In genomic region chr3:108087329-108087728, GRCm38 (mm10) we compare ENCODE assay signal across 12 mouse cellular contexts. TPM values are rescaled to one million over a fixed set of nuclear protein-coding genes. Genes with fewer than 3 reads are reported as not detected.
DNase-seq lines count a peak whose midpoint lies in the region; ATAC-seq and TF ChIP-seq lines count a peak whose summit lies in the region.
"Had no signal": no experiment of that assay in that cellular context is flagged by ENCODE, and none has a peak within 500 bp of the region (broad histone marks: within the 10 kb centered on the region; RNA-seq: fewer than 3 reads in every experiment).

No protein-coding gene starts in this region.

- TF ChIP-seq POLR2A in cerebellum, adult 2 months (IDR thresholded peaks at IDR 0.05; ENCODE audit: borderline replicate concordance, insufficient read depth, low read length): no peak

- no peaks in the 10 kb centered on the region for H3K27me3 ChIP-seq in cerebellum, adult 2 months (ENCODE audit: control insufficient read depth, insufficient read depth, low read length)
- no peaks in the 10 kb centered on the region for H3K27me3 ChIP-seq in kidney, embryonic 15.5 days
- H3K27me3 ChIP-seq in embryonic facial prominence, embryonic 13.5 days: no peaks in the 10 kb centered on the region
- H3K27me3 ChIP-seq in liver, postnatal 0 days (ENCODE audit: insufficient read depth, low read length): no peaks in the 10 kb centered on the region

- no peak overlapping the region for H3K4me3 ChIP-seq in cerebellum, adult 2 months (replicated peaks; ENCODE audit: insufficient read depth, low read depth, low read length)
- 0 out of 2 replicates have a peak overlapping the region, but pooled peaks have one; percentile 60 for H3K4me3 ChIP-seq in kidney, embryonic 15.5 days (replicated peaks)
- no peak overlapping the region for H3K4me3 ChIP-seq in embryonic facial prominence, embryonic 13.5 days
- 0 out of 2 replicates have a peak overlapping the region, but pooled peaks have one; percentile 1 for H3K4me3 ChIP-seq in liver, postnatal 0 days (ENCODE audit: low read depth, low read length)

- peaks cover 3% of the 10 kb centered on the region; the same call in 1 of the 2 replicates for H3K36me3 ChIP-seq in kidney, embryonic 15.5 days
- H3K36me3 ChIP-seq in embryonic facial prominence, embryonic 13.5 days: no peaks in the 10 kb centered on the region
- H3K36me3 ChIP-seq in liver, postnatal 0 days (replicated peaks; ENCODE audit: insufficient read depth, low read length): 0 out of 2 replicates have a peak, but pooled peaks cover 2% of the 10 kb centered on the region

- no peak for ATAC-seq in kidney, embryonic 15.5 days (replicated peaks; ENCODE audit: low FRiP score)
- no peak for ATAC-seq in embryonic facial prominence, embryonic 13.5 days (ENCODE audit: insufficient number of reproducible peaks, insufficient read depth, low FRiP score, low TSS enrichment, low read depth)
- no peak for ATAC-seq in liver, postnatal 0 days
- ATAC-seq: hindbrain, postnatal 0 days had no signal

- peak; percentile 11 for DNase-seq in cerebellum, adult 11-12 months
- no peak for DNase-seq in cerebellum, adult 2 months
- no peak for DNase-seq in kidney, postnatal 4 days
- no peak for DNase-seq in liver, postnatal 0 days
- no peak for DNase-seq in ovary, postnatal 36 days (ENCODE audit: low spot score)
- no peak for DNase-seq in yolk sac, embryonic 10.5 days (ENCODE audit: low spot score)
- DNase-seq: layer of hippocampus, adult 9-11 months; lung, postnatal 10 days; right cerebral cortex, postnatal 4 days had no signal

- H3K27ac ChIP-seq in cerebellum, adult 2 months (ENCODE audit: insufficient read depth, low read length): no peak overlapping the region
- H3K27ac ChIP-seq in kidney, embryonic 15.5 days: peak overlapping the region; percentile 97; the same call in 1 of the 2 replicates
- H3K27ac ChIP-seq in embryonic facial prominence, embryonic 13.5 days: no peak overlapping the region
- peak overlapping the region; percentile 93; the same call in 1 of the 2 replicates for H3K27ac ChIP-seq in liver, postnatal 0 days (ENCODE audit: low read depth)
- H3K27ac ChIP-seq: hindbrain, postnatal 0 days had no signal

- H3K9me3 ChIP-seq in kidney, embryonic 15.5 days (replicated peaks): no peaks in the 10 kb centered on the region
- no peaks in the 10 kb centered on the region for H3K9me3 ChIP-seq in embryonic facial prominence, embryonic 13.5 days
- H3K9me3 ChIP-seq in liver, postnatal 0 days (ENCODE audit: low read length): no peaks in the 10 kb centered on the region

- peak overlapping the region; percentile 86; the same call in 1 of the 2 replicates for H3K4me2 ChIP-seq in kidney, embryonic 15.5 days
- peak overlapping the region; percentile 100; the same call in 1 of the 2 replicates for H3K4me2 ChIP-seq in embryonic facial prominence, embryonic 13.5 days
- peak overlapping the region; percentile 94 for H3K4me2 ChIP-seq in liver, postnatal 0 days (ENCODE audit: low read depth, low read length)

- H3K4me1 ChIP-seq in cerebellum, adult 2 months (ENCODE audit: control insufficient read depth, insufficient read depth, low read length): peaks cover 17% of the 10 kb centered on the region
- H3K4me1 ChIP-seq in kidney, embryonic 15.5 days: peaks cover 50% of the 10 kb centered on the region
- H3K4me1 ChIP-seq in embryonic facial prominence, embryonic 13.5 days: peaks cover 62% of the 10 kb centered on the region
- peaks cover 39% of the 10 kb centered on the region for H3K4me1 ChIP-seq in liver, postnatal 0 days (ENCODE audit: insufficient read depth)

- no peak for TF ChIP-seq CTCF in cerebellum, adult 2 months (IDR thresholded peaks at IDR 0.05; ENCODE audit: borderline replicate concordance, insufficient read depth, low read depth, low read length)
- TF ChIP-seq CTCF in liver, postnatal 0 days (IDR thresholded peaks at IDR 0.05; ENCODE audit: low read depth): no peak

- no peak overlapping the region for H3K9ac ChIP-seq in kidney, embryonic 15.5 days
- H3K9ac ChIP-seq in embryonic facial prominence, embryonic 13.5 days: no peak overlapping the region
- H3K9ac ChIP-seq in liver, postnatal 0 days (replicated peaks): peak overlapping the region; percentile 47

- WGBS in cerebellum, adult 2 months: 82% methylated on average over 3 of the region's 3 CpGs
- WGBS in kidney, embryonic 15.5 days: 80% methylated on average over 3 of the region's 3 CpGs
- 84% methylated on average over 3 of the region's 3 CpGs for WGBS in embryonic facial prominence, embryonic 13.5 days
- 58% methylated on average over 3 of the region's 3 CpGs for WGBS in liver, postnatal 0 days (ENCODE audit: insufficient replicate concordance)

- TF ChIP-seq EP300 in liver, postnatal 0 days (IDR thresholded peaks at IDR 0.05; ENCODE audit: low read depth): no peak

RNA-seq across cellular contexts. Expression of gene Ampd2, which starts 0.9 kb away (rescaled TPM):
- polyA plus RNA-seq in cerebellum, adult 2 months (2012; rRNA removed): 135 and 140 TPM in 2 replicates
- 59.3 and 66.2 TPM in 2 replicates for polyA plus RNA-seq in kidney, embryonic 15.5 days (2015; fragmentation: Nextera tagmentation; extraction: Ambion mirVana)
- 38.4 and 44.5 TPM in 2 replicates for polyA plus RNA-seq in embryonic facial prominence, embryonic 13.5 days (2015; fragmentation: Nextera tagmentation; extraction: Ambion mirVana)
- polyA plus RNA-seq in liver, postnatal 0 days (2015; fragmentation: Nextera tagmentation; extraction: Ambion mirVana): 17.3 and 23.0 TPM in 2 replicates

RNA-seq across cellular contexts. Expression of gene Gnat2, which starts 5.3 kb away (rescaled TPM):
- polyA plus RNA-seq in cerebellum, adult 2 months (2012; rRNA removed): 0.11 and 0.47 TPM in 2 replicates
- polyA plus RNA-seq in kidney, embryonic 15.5 days (2015; fragmentation: Nextera tagmentation; extraction: Ambion mirVana): 0.68 and 1.9 TPM in 2 replicates
- 0.83 and 0.85 TPM in 2 replicates for polyA plus RNA-seq in embryonic facial prominence, embryonic 13.5 days (2015; fragmentation: Nextera tagmentation; extraction: Ambion mirVana)
- 1.6 and 1.7 TPM in 2 replicates for polyA plus RNA-seq in liver, postnatal 0 days (2015; fragmentation: Nextera tagmentation; extraction: Ambion mirVana)

RNA-seq across cellular contexts. Expression of gene Gstm4, which starts 42.6 kb away (rescaled TPM):
- 11.3 and 11.8 TPM in 2 replicates for polyA plus RNA-seq in cerebellum, adult 2 months (2012; rRNA removed)
- polyA plus RNA-seq in kidney, embryonic 15.5 days (2015; fragmentation: Nextera tagmentation; extraction: Ambion mirVana): 15.9 and 18.8 TPM in 2 replicates
- polyA plus RNA-seq in embryonic facial prominence, embryonic 13.5 days (2015; fragmentation: Nextera tagmentation; extraction: Ambion mirVana): 15.0 and 15.8 TPM in 2 replicates
- 12.9 and 13.5 TPM in 2 replicates for polyA plus RNA-seq in liver, postnatal 0 days (2015; fragmentation: Nextera tagmentation; extraction: Ambion mirVana)

RNA-seq across cellular contexts. Expression of gene Gnai3, which starts 58.6 kb away (rescaled TPM):
- 25.6 and 27.4 TPM in 2 replicates for polyA plus RNA-seq in cerebellum, adult 2 months (2012; rRNA removed)
- polyA plus RNA-seq in kidney, embryonic 15.5 days (2015; fragmentation: Nextera tagmentation; extraction: Ambion mirVana): 176 TPM in 2 replicates
- 173 and 185 TPM in 2 replicates for polyA plus RNA-seq in embryonic facial prominence, embryonic 13.5 days (2015; fragmentation: Nextera tagmentation; extraction: Ambion mirVana)
- polyA plus RNA-seq in liver, postnatal 0 days (2015; fragmentation: Nextera tagmentation; extraction: Ambion mirVana): 41.9 and 49.1 TPM in 2 replicates

Comparison
In these comparisons a context has a peak if more than half of its experiments do, and no peak if none do; other contexts are left out.
1. H3K27ac ChIP-seq: peak in kidney, embryonic 15.5 days (single experiment) and liver, postnatal 0 days (single experiment); none in cerebellum, adult 2 months (single experiment) and embryonic facial prominence, embryonic 13.5 days (single experiment).
2. H3K4me3 ChIP-seq: peak in kidney, embryonic 15.5 days (single experiment) and liver, postnatal 0 days (single experiment); none in cerebellum, adult 2 months (single experiment) and embryonic facial prominence, embryonic 13.5 days (single experiment).
3. Peak in every context shown above with its lines, with median percentiles within 50 percentile points of each other: H3K4me2 ChIP-seq.